Mouse (Mus musculus) olfactory bulb, adult 2 months (tissue): ENCODE results near the gene Cfap97d1.

ENCODE experiments used
- CTCF ChIP-seq: fragments of 200-500 bp; IDR thresholded peaks from 2 replicates; pipeline ENCODE4 v1.5.1; 2012; ENCODE audit warnings: low read depth, mild to moderate bottlenecking, low read length, moderate library complexity; ENCODE audit not compliant: insufficient read depth
- POLR2A ChIP-seq: fragments of 200-500 bp; IDR thresholded peaks from 2 replicates; pipeline ENCODE4 v1.6.1; 2012; ENCODE audit warnings: mild to moderate bottlenecking, low read depth, low read length, moderate library complexity; ENCODE audit not compliant: insufficient read depth

GRCm38 (mm10) chr11:101972651-101973050, 11.4 kb upstream of the Cfap97d1 start:
- TF ChIP-seq POLR2A (no peak), CTCF (no peak)
